Mouse (Mus musculus): ENCODE measurements around the gene Cacng8. TPM values are rescaled to one million over a fixed set of nuclear protein-coding genes. Genes with fewer than 3 reads are reported as not detected.

The Cacng8 gene
- polyA plus RNA-seq (2014; fragmentation: Illumina TruSeq; extraction: RNeasy Lipid Tissue Mini Kit (QIAGEN cat#74804); ENCODE audit: low read depth, low replicate concordance): not detected

DNA sequence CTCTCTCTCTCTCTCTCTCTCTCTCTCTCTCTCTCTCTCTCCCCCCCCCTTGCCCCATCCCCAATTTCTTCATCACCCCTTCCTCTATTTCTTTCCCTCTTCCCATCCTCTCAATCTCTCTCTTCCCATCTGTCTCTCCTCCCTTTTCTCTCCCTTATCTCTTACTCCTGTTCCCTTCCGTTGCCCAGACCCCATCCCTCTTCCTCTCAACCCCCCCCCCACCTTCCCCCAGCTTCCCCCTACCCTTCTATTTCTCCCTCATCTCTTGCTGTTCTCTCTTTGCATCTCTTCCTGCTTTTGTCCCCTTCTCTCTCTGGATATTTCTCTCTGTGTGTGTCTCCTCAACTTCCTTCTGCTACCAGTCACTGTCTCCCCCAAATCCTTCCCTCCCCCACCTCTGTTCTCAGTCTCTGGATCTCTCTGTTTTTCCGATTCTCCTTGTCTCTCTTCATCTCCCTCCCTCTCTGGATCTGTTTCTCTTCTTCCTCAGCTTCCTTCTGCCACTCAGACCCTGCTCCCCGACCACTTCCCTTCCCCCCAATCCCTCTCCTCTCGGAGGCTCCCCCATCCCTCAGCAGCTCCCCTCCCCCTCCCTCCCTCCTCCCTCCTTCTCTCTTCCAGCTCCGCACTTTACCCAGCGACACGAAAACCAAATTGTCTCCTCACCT, at the start of gene Cacng8:
Cacng8 (plus strand) TSS at position 271 of the 668 bp plus-strand sequence.

DNA sequence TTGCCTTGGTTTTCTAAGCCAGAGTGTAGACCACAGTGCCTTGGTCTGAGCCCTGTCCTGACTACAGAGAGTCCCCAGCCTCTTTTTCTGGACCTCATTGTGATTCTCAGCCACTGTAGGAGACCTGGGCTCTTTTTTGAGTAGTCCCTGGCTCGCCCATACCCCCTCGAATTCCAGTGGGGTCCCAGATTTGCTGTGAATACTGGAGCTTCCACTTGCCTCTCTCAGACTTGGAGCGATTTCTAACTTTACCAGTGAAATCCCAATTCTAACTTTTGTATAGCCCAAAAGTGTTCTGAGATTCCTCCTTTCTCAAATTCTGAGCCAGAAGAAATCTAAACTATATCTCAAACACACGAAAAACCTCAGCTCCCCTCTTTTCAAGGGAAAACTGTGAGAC, 33.4 kb downstream of the Cacng8 start, which contains the start of gene Cacng6:
Cacng6 (plus strand) TSS at position 301 of the 400 bp plus-strand sequence.

Other genes with a start within 250 kb of the Cacng8 start
- gene AU018091, start 221.5 kb upstream of the Cacng8 start, polyA plus RNA-seq (2014; fragmentation: Illumina TruSeq; extraction: RNeasy Lipid Tissue Mini Kit (QIAGEN cat#74804); ENCODE audit: low read depth, low replicate concordance): not detected
- not detected for gene Nlrp12, start 140.9 kb upstream of the Cacng8 start, polyA plus RNA-seq (2014; fragmentation: Illumina TruSeq; extraction: RNeasy Lipid Tissue Mini Kit (QIAGEN cat#74804); ENCODE audit: low read depth, low replicate concordance)
- 116 TPM for gene Myadm, start 101.6 kb upstream of the Cacng8 start, polyA plus RNA-seq (2014; fragmentation: Illumina TruSeq; extraction: RNeasy Lipid Tissue Mini Kit (QIAGEN cat#74804); ENCODE audit: low read depth, low replicate concordance)
- not detected for gene Prkcg, start 101.5 kb upstream of the Cacng8 start, polyA plus RNA-seq (2014; fragmentation: Illumina TruSeq; extraction: RNeasy Lipid Tissue Mini Kit (QIAGEN cat#74804); ENCODE audit: low read depth, low replicate concordance)
- gene Cacng7, start 57.7 kb upstream of the Cacng8 start, polyA plus RNA-seq (2014; fragmentation: Illumina TruSeq; extraction: RNeasy Lipid Tissue Mini Kit (QIAGEN cat#74804); ENCODE audit: low read depth, low replicate concordance): 2.0 TPM
- gene Cacng6, start 33.5 kb downstream of the Cacng8 start, polyA plus RNA-seq (2014; fragmentation: Illumina TruSeq; extraction: RNeasy Lipid Tissue Mini Kit (QIAGEN cat#74804); ENCODE audit: low read depth, low replicate concordance): 1.0 TPM
- gene Tarm1, start 111.9 kb downstream of the Cacng8 start, polyA plus RNA-seq (2014; fragmentation: Illumina TruSeq; extraction: RNeasy Lipid Tissue Mini Kit (QIAGEN cat#74804); ENCODE audit: low read depth, low replicate concordance): not detected
- gene Oscar, start 225.5 kb downstream of the Cacng8 start, polyA plus RNA-seq (2014; fragmentation: Illumina TruSeq; extraction: RNeasy Lipid Tissue Mini Kit (QIAGEN cat#74804); ENCODE audit: low read depth, low replicate concordance): not detected
- 21.2 TPM for gene Ndufa3, start 226.7 kb downstream of the Cacng8 start, polyA plus RNA-seq (2014; fragmentation: Illumina TruSeq; extraction: RNeasy Lipid Tissue Mini Kit (QIAGEN cat#74804); ENCODE audit: low read depth, low replicate concordance)
- 1.6 TPM for gene Tfpt, start 239.2 kb downstream of the Cacng8 start, polyA plus RNA-seq (2014; fragmentation: Illumina TruSeq; extraction: RNeasy Lipid Tissue Mini Kit (QIAGEN cat#74804); ENCODE audit: low read depth, low replicate concordance)
- gene Prpf31, start 239.3 kb downstream of the Cacng8 start, polyA plus RNA-seq (2014; fragmentation: Illumina TruSeq; extraction: RNeasy Lipid Tissue Mini Kit (QIAGEN cat#74804); ENCODE audit: low read depth, low replicate concordance): 23.3 TPM

Measured in adrenal gland, adult 10 weeks (tissue).